Mouse (Mus musculus) heart, adult 2 months (tissue): ENCODE measurements around the gene Tbc1d25.

Experiments used
- CTCF ChIP-seq: fragments of 200-600 bp; IDR thresholded peaks from 2 replicates; pipeline ENCODE4 v1.8.1; 2022; ENCODE audit warnings: antibody characterized with exemption, mild to moderate bottlenecking, moderate library complexity
- POLR2A ChIP-seq: fragments of 200-500 bp; IDR thresholded peaks from 2 replicates; pipeline ENCODE4 v1.6.1; 2011; ENCODE audit warnings: mild to moderate bottlenecking, low read depth, low read length, control low read depth; ENCODE audit not compliant: insufficient read depth

GRCm38 (mm10) chrX:8223473-8223872 is 47.5 kb upstream of the Tbc1d25 start:
- TF ChIP-seq CTCF: no peak
- no peak for TF ChIP-seq POLR2A
